Mouse (Mus musculus) spleen, adult 2 months (tissue): ENCODE measurements around the gene Fam71f2.

ENCODE experiments used
- CTCF ChIP-seq: fragments of 200-500 bp; IDR thresholded peaks from 2 replicates; pipeline ENCODE4 v1.5.1; 2011; ENCODE audit warnings: mild to moderate bottlenecking, inconsistent platforms; ENCODE audit not compliant: insufficient read depth, insufficient read length, insufficient replicate concordance; ENCODE audit errors: extremely low read depth
- POLR2A ChIP-seq: fragments of 200-500 bp; IDR thresholded peaks from 2 replicates; pipeline ENCODE4 v1.6.1; 2011; ENCODE audit warnings: low read depth, low read length, inconsistent platforms

DNA sequence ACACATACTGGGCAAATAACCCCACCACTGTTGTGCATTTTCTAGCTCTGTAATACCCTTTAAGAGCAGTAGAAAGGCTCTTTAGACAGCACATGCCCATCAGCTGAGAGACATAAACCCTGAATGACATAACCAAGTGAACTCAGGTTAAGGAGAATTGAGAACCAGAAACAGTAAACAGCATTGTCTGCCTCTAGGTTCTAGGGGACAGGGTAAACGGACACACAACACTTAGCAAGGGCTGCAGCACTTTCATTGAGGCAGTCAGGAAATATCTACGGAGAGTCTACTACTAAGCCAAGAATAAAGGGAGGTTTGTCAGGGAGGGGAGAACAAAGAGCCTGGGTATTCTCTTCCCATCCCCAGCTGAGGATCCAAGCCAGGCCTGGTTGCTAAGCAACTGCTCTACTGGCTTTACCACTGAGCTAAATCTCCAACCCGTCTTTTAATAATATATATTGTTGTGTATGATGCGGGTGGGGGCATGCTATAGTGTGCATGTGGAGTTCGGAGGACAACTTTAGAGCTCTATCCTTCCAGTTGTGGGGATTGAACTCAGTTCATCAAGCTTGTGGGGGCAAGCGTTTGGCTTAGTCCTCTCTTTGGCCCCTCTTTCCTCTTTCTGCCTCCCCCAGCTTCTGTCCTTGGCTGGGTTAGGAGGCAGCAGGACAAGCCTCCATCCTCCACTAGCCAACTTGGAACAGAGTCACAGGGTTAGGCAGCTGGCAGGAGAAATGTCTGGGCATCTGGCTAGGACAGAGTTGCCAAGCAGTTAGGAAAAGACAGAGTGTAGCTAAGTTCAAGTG lies 15.5 kb upstream of the Fam71f2 start:
- TF ChIP-seq CTCF (no peak), POLR2A (no peak)
